Mouse (Mus musculus): Measurements from ENCODE around the gene Nek6. TPM values are rescaled to one million over a fixed set of nuclear protein-coding genes. Genes with fewer than 3 reads are reported as not detected.

The Nek6 gene
- 1 to 10 TPM; 6.8 to 7.5 TPM for total RNA-seq (2021)
- long read RNA-seq, experiment 1, full-length matches to known transcripts: 10 of 17 reads
- long read RNA-seq, experiment 1, partial matches to known transcripts: 0 of 17 reads
- long read RNA-seq, experiment 1, other reads (novel, unspliced or antisense): 7 of 17 reads
- long read RNA-seq, experiment 2, full-length matches to known transcripts: 14 of 18 reads
- long read RNA-seq, experiment 2, partial matches to known transcripts: 1 of 18 reads
- long read RNA-seq, experiment 2, other reads (novel, unspliced or antisense): 3 of 18 reads

GRCm38 (mm10) chr2:38511487-38512307 lies at the start of gene Nek6:
Gene Nek6 (plus strand): TSS chr2:38511643.
- peak; percentile 59 for DNase-seq

DNA sequence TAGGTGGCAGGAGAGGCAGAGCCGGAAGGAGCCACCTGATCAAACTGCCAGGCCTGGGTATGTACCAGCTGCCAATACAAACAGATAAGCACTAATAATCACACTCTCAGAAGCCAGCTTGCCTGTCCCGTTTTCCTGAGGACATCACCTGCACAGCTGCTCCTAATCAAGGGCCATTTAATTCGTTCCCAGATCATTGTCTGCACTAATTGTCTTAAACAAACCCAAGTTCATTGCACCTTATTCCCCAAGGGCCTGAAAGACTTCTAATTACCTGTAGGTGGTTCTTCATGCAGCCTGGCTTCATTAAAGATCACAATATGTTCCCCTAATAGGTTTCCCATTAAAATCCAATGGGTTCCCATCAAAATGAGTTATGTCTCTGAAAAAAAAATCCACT lies 49.1 kb upstream of the Nek6 start:
- no peak for DNase-seq

GRCm38 (mm10) chr2:38468845-38469244 lies 42.6 kb upstream of the Nek6 start:
- DNase-seq: no peak

DNA sequence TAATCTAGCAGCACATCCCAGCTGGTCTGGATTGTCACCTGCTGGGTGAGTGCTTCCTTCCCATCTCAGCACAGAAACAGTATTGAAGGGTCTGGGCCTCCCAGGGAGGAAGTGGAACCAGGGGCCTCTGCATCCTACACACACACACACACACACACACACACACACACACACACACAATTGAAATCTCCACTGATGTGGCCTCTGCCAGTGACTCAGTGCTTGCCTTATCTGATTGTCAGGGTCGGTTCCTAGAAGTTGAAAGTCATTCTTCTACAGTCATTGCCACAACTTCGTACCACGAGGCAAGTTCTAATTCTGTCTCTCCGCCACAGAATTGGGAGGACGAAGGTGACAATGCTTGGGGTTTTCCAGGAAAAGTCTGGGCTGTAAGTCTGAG lies 39.7 kb upstream of the Nek6 start:
- no peak for DNase-seq

DNA sequence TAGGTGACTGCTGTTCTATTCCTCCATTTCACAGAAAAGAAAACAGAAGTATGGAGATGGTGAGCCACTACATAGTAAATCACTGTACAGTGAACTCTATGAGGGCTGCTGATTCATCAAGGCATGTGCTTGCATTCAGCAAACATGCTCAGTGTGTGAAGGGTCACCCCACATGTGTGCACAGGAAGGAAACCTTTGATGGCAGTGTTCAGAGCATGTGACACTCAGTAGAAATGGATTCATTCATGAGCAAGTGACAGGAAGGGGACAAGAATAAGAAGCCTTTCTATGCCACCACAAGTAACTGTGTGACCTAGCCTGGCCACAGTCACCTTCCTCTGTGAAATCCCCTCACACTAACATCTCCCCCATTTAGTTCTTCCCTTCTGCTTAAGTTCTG lies 38.6 kb upstream of the Nek6 start:
- DNase-seq: no peak

GRCm38 (mm10) chr2:38476871-38477496 lies 34.5 kb upstream of the Nek6 start:
- no peak for DNase-seq

- no peak for DNase-seq
Observed at GRCm38 (mm10) chr2:38477497-38477873, 34.0 kb upstream of the Nek6 start.

- DNase-seq: no peak
Observed at GRCm38 (mm10) chr2:38478683-38479082, 32.8 kb upstream of the Nek6 start.

DNA sequence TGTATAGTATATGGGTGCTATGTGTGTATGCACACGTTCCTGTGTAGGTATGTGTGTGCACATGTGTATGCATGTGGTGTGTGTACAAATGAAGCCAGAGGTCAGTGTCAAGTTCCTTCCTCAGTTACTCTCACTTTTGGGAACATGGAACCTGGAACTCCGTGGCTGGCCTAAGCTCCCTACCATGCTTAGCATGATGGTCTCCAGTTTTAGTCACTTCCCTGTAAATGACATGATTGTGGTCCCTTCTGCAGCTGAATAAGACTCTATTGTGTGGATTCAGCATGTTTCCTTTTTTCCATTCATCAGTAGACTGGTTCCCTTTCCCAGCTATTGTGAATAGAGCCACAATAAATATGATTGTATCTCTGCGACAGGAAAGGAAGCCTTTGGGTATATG lies 31.9 kb upstream of the Nek6 start:
- DNase-seq: no peak

DNA sequence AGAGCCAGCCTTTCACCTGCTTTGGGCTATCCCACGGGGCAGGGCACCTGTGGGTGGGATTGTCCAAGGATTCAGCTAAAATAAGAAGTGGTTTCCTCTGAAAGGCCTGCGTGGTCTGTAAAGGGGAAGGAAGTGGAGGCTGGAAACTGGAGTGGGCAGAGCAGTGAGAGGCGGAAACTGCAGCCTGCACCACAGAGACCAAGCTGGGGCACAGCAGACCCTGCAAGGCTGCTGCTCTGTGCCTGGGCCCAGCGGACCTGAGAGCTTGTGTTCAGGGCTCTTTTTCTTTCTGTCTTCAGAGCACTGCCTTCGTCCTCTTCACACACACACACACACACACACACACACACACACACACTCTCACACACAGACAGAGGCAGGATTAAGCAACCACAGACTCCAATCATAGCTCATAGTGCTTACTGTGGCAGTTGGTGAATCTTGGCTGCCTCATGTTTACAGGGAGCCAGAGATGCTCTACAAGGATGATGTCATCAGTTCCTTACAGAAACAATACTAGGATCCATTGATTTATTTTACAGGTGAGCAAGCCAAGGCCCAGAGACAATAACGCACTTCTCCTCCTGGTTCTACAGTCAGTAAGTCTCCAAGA lies 30.2 kb upstream of the Nek6 start:
- DNase-seq: peak; percentile 34

GRCm38 (mm10) chr2:38482122-38482521 lies 29.3 kb upstream of the Nek6 start:
- DNase-seq: no peak

DNA sequence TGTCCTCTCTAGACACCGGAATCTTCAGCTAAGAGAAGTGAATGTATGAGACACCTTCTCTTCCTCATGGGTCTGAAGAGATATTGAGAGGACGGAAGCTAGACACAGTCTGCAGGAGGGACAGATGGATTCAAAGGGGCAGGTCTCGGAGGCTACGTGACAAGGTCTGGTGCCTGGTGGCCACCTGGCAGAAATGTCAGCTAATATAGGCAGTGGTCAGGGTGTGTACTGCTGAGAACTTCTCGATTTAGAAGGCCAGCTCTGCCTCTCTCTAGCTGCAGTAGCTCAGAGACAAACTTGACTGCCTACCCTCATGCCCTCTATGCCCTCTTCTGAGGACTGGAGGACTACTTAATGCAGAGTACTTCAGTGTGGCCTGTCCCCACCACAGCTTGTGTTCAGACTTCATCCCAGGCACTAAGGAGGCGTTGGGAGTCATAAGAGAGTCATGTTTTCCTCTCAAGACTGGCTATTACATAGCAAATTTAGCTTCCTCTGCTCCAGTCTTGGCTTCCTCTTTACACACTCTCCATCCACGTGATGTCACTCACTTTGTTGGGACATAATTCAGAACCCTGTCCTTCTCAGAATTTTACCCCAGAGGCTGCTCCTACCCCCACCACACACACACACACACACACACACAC lies 28.3 kb upstream of the Nek6 start:
- DNase-seq: no peak

GRCm38 (mm10) chr2:38484556-38484955 lies 26.9 kb upstream of the Nek6 start:
- no peak for DNase-seq

DNA sequence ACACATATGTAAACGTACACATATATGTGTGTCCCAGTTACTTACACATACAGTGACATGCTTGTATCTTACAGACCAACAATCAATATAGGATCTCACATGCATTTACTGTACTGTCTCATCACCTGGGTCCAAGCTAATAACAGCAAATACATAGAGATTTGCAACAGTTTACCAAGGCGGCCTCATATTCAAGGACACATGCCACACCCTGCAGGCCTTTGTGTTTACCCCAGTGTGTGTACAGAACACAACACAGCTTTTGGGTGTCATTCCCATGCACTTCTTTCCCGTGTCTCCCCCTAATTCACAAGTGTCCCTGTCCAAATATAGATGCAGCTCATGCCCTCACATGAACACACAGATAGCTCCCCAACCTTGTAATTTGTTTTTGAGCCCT lies 26.0 kb upstream of the Nek6 start:
- no peak for DNase-seq

DNA sequence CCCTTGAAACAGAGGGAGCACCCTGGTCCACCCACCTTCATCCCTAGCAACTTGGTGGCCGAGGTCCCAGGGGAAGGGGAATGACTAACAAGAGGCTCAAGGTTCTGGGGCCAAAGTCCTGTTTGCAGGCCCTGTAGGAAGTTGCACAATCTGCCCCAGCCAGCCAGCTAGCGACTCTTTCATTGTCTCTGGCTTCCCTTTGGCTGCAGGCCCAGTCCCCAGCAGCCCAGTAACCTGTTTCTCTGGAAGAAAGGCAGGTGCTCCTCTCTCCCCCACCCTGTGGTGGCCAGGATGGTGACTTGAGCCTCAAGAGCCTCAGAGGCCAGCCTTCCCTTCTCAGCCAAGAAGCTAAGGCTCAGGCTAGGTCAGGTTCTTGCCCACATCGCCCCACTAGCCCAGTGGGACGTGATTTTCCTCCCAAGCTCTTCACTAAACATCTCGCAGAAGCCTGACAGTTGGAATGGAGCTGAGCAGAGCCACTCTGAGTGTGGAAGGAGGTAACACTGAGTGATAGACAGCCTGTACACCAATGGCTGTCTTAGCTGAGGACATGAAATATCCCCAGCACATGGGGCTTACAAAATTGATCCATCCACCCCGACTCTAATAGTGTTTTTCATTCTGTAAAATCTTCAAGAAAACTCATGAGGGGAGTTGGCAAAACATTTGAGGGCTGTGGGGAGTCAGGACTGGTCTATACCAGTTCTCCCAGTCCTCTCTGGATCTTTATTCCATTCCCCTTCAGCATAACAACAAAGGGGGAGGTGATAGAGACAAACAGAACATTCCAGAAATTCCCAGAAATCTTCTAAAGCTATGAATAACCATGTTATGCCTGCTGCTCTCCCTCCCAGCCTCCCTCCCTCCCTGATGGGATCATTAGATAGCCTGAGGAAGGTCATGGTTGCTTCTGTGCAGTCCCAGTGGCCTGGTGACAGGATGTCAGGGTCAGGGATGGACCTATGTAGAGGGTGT lies 25.2 kb upstream of the Nek6 start:
- peak; percentile 74 for DNase-seq

- DNase-seq: no peak
Observed at GRCm38 (mm10) chr2:38497594-38497993, 13.8 kb upstream of the Nek6 start.

DNA sequence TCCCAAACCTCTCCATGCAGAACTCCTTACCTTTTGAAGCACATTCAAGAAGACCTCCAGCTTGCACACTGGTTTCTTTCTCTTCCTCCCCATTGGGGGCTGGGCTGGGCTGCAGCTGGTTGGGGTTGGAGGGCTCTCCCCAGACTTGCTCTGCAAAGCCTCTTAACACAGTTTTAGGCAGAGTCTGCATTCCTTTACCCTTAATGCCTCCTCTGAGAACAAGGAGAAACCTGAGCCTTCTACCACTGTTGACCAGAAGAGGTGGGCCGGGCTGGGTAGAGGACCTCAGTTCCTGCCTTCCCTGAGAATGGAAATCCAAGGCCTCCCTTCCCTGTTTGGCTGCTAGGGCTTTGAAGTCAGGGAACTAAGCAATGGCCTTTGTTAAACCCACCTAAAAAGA lies 9.8 kb upstream of the Nek6 start:
- no peak for DNase-seq

DNA sequence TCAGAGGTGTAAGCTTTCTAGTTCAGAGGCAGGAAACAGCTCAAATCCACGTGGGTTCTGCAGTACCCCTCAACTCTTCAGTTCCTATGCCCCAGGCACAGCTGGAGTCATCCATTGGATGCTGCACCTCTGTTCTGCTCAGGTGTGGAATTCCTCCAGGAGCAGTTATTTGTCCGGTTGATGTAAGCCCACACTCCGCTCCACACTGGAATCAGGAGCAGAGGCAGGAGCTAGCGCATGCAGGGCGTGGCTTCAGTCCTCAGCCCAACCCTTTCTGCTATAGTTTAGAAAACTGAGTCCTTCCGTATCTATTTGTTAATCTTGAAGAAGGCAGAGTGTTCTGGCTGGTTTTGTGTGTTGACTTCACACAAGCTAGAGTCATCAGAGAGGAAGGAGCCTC lies 9.3 kb upstream of the Nek6 start:
- DNase-seq: no peak

DNA sequence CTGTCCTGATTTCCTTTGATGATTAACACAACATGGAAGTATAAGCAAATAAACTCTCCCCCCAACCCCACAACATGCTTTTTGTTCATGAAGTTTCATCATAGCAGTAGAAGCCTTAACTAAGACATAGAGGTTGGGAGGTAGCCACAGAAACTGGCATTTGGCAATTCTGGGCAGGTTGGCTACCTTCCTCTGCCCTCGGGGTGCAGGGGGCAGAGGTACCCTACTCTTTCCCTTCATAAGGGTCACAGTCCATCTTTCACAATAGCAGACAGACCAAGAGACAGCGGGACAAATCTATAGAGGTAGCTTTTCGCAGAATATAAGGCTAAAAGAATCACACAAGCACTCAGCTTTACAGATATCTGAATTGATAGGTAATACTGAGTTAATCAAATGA lies 8.7 kb upstream of the Nek6 start:
- no peak for DNase-seq

- no peak for DNase-seq
Observed at GRCm38 (mm10) chr2:38504311-38504710, 7.1 kb upstream of the Nek6 start.

GRCm38 (mm10) chr2:38507181-38507580 lies 4.3 kb upstream of the Nek6 start:
- DNase-seq: no peak

Measured in gastrocnemius, postnatal 25 days (tissue).